8 mouse cellular contexts compared by ENCODE assay signal in the genomic region with DNA sequence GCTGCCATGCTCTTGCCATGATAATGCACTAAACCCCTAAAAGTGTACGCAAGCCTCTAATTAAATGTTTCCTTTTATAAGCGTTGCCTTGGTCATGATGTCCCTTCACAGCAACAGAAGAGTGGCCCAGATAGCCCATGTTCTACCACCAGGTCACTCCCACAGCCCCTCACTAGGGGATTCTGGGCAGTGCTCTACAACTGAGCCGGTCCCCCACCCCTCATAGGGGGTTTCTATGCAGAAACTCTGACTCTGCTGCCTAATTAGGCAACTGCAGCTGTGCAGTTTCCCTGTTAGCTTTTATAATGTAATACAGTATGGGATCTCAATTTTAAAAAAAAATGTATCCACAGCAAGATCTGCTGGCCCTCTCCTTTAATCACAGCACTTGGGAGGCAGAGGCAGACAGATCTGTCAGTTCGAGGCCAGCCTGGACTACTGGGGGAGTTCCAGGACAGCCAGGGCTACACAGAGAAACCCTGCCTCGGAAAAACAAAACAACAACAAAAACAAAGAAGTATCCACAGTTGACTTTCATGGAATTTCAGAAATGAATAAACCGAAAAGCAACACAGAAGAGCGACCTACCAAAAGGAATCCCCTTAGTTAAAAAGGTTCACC. TPM values are rescaled to one million over a fixed set of nuclear protein-coding genes. Genes with fewer than 3 reads are reported as not detected.
DNase-seq lines count a peak whose midpoint lies in the region; ATAC-seq and TF ChIP-seq lines count a peak whose summit lies in the region.

No protein-coding gene starts in this region.

- no peaks in the 10 kb centered on the region for H3K9me3 ChIP-seq in embryonic facial prominence, embryonic 15.5 days (replicated peaks)
- no peaks in the 10 kb centered on the region for H3K9me3 ChIP-seq in hindbrain, postnatal 0 days (ENCODE audit: low read length)
- H3K9me3 ChIP-seq in midbrain, postnatal 0 days (ENCODE audit: low read length): no peaks in the 10 kb centered on the region

- peak overlapping the region; percentile 84 for H3K4me3 ChIP-seq in left cerebral cortex, adult 2 months
- peak overlapping the region; percentile 78 for H3K4me3 ChIP-seq in embryonic facial prominence, embryonic 15.5 days (replicated peaks)
- H3K4me3 ChIP-seq in hindbrain, postnatal 0 days (ENCODE audit: low read length): peak overlapping the region; percentile 48
- H3K4me3 ChIP-seq in midbrain, postnatal 0 days (ENCODE audit: low read depth, low read length): peak overlapping the region; percentile 60

- intact Hi-C loops in left cerebral cortex, adult 2 months (cut with DNase I): loop anchor here (1.0 to 2.0 kb wide), 3 partner anchors 15 to 32 kb away; a partner anchor contains a TSS
- intact Hi-C loops in left cerebral cortex, postnatal 36 days (cut with DNase I): no loop called here

- H3K36me3 ChIP-seq in embryonic facial prominence, embryonic 15.5 days: peaks cover 22% of the 10 kb centered on the region
- H3K36me3 ChIP-seq in hindbrain, postnatal 0 days (ENCODE audit: insufficient read depth, low read length): peaks cover 5% of the 10 kb centered on the region
- peaks cover 10% of the 10 kb centered on the region; the same call in 1 of the 2 replicates for H3K36me3 ChIP-seq in midbrain, postnatal 0 days (ENCODE audit: insufficient read depth, low read length)

- no peak for TF ChIP-seq CTCF in left cerebral cortex, adult 2 months (IDR thresholded peaks at IDR 0.05)
- no peak for TF ChIP-seq CTCF in hindbrain, postnatal 0 days (IDR thresholded peaks at IDR 0.05; ENCODE audit: low read depth)
- TF ChIP-seq CTCF in midbrain, postnatal 0 days (IDR thresholded peaks at IDR 0.05): no peak

- peak overlapping the region; percentile 78 for H3K4me2 ChIP-seq in embryonic facial prominence, embryonic 15.5 days (replicated peaks)
- H3K4me2 ChIP-seq in hindbrain, postnatal 0 days (ENCODE audit: low read depth, low read length): peak overlapping the region; percentile 68
- H3K4me2 ChIP-seq in midbrain, postnatal 0 days (ENCODE audit: low read depth, low read length, poor library complexity, severe bottlenecking): peak overlapping the region; percentile 81

- H3K27me3 ChIP-seq in embryonic facial prominence, embryonic 15.5 days: no peaks in the 10 kb centered on the region
- no peaks in the 10 kb centered on the region for H3K27me3 ChIP-seq in hindbrain, postnatal 0 days (ENCODE audit: insufficient read depth, low read length)
- no peaks in the 10 kb centered on the region for H3K27me3 ChIP-seq in midbrain, postnatal 0 days (ENCODE audit: insufficient read depth, low read length)

- WGBS in embryonic facial prominence, embryonic 15.5 days: 28% methylated on average over 7 of the region's 7 CpGs
- 36% methylated on average over 7 of the region's 7 CpGs for WGBS in hindbrain, postnatal 0 days
- 35% methylated on average over 7 of the region's 7 CpGs for WGBS in midbrain, postnatal 0 days

- H3K9ac ChIP-seq in embryonic facial prominence, embryonic 15.5 days: peak overlapping the region; percentile 72
- H3K9ac ChIP-seq in hindbrain, postnatal 0 days (replicated peaks; ENCODE audit: low read length): peak overlapping the region; percentile 54
- H3K9ac ChIP-seq in midbrain, postnatal 0 days (replicated peaks; ENCODE audit: low read length, poor library complexity, severe bottlenecking): peak overlapping the region; percentile 75

- ATAC-seq in embryonic facial prominence, embryonic 15.5 days (ENCODE audit: insufficient number of reproducible peaks, low FRiP score, low TSS enrichment, low read depth): peak; percentile 18; the same call in 1 of the 2 replicates
- ATAC-seq in hindbrain, postnatal 0 days: peak; percentile 74
- ATAC-seq in midbrain, postnatal 0 days (ENCODE audit: low FRiP score): peak; percentile 45; the same call in 1 of the 2 replicates
- ATAC-seq in frontal cortex, adult (ENCODE audit: low TSS enrichment): no peak

- H3K4me1 ChIP-seq in embryonic facial prominence, embryonic 15.5 days: peaks cover 5% of the 10 kb centered on the region
- H3K4me1 ChIP-seq in hindbrain, postnatal 0 days (ENCODE audit: insufficient read depth, low read length): 0 out of 2 replicates have a peak, but pooled peaks cover 3% of the 10 kb centered on the region
- 0 out of 2 replicates have a peak, but pooled peaks cover 4% of the 10 kb centered on the region for H3K4me1 ChIP-seq in midbrain, postnatal 0 days (ENCODE audit: insufficient read depth, low read length)

- DNase-seq in left cerebral cortex, adult 2 months (ENCODE audit: extremely low spot score in 1 of 2, low spot score in 2 of 2): no peak
- no peak for DNase-seq in left cerebral cortex, postnatal 36 days (ENCODE audit: low spot score in 2 of 2)
- DNase-seq in hindbrain, postnatal 0 days (ENCODE audit: low spot score): no peak
- DNase-seq in midbrain, postnatal 0 days (ENCODE audit: low spot score): no peak
- no peak for DNase-seq in adrenal gland, adult 8-10 months
- DNase-seq in left cerebral cortex, adult 8-10 months (ENCODE audit: low spot score in 2 of 2): no peak

- peak overlapping the region; percentile 61; the same call in 1 of the 2 replicates for H3K27ac ChIP-seq in left cerebral cortex, adult 2 months
- no peak overlapping the region for H3K27ac ChIP-seq in embryonic facial prominence, embryonic 15.5 days (replicated peaks)
- 0 out of 2 replicates have a peak overlapping the region, but pooled peaks have one; percentile 42 for H3K27ac ChIP-seq in hindbrain, postnatal 0 days
- H3K27ac ChIP-seq in midbrain, postnatal 0 days (ENCODE audit: low read depth, low read length): no peak overlapping the region

RNA-seq across cellular contexts. Expression of a gene that starts 0.4 kb away (rescaled TPM):
- total RNA-seq in left cerebral cortex, adult 2 months (2021): 10 to 100 TPM; 12.8 to 18.3 TPM
- 10 to 100 TPM; 11.8 to 12.6 TPM for total RNA-seq in left cerebral cortex, postnatal 36 days (2021)
- 8.1 and 10.7 TPM in 2 replicates for polyA plus RNA-seq in embryonic facial prominence, embryonic 15.5 days (2015; fragmentation: Nextera tagmentation; extraction: Ambion mirVana)
- 5.4 and 6.9 TPM in 2 replicates for total RNA-seq in hindbrain, postnatal 0 days (2014; rRNA removed)
- 2.2 and 3.1 TPM in 2 replicates for polyA plus RNA-seq in hindbrain, postnatal 0 days (2015; fragmentation: Nextera tagmentation; extraction: Ambion mirVana)
- 7.4 and 11.1 TPM in 2 replicates for total RNA-seq in midbrain, postnatal 0 days (2014; rRNA removed)
- 2.2 and 2.7 TPM in 2 replicates for polyA plus RNA-seq in midbrain, postnatal 0 days (2015; fragmentation: Nextera tagmentation; extraction: Ambion mirVana)
- 1 to 10 TPM; 4.4 to 9.0 (median 5.8) TPM for total RNA-seq in adrenal gland, adult 8-10 months (2022)
- 10 to 100 TPM; 12.3 to 15.8 (median 13.6) TPM for total RNA-seq in left cerebral cortex, adult 8-10 months (2022)

RNA-seq across cellular contexts. Expression of a gene that starts 15.2 kb away (rescaled TPM):
- total RNA-seq in left cerebral cortex, adult 2 months (2021): 1 to 10 TPM; 8.7 to 9.2 TPM
- 1 to 10 TPM; 7.8 to 9.1 TPM for total RNA-seq in left cerebral cortex, postnatal 36 days (2021)
- polyA plus RNA-seq in embryonic facial prominence, embryonic 15.5 days (2015; fragmentation: Nextera tagmentation; extraction: Ambion mirVana): 4.9 and 5.5 TPM in 2 replicates
- 7.5 and 9.1 TPM in 2 replicates for total RNA-seq in hindbrain, postnatal 0 days (2014; rRNA removed)
- polyA plus RNA-seq in hindbrain, postnatal 0 days (2015; fragmentation: Nextera tagmentation; extraction: Ambion mirVana): 3.0 and 3.7 TPM in 2 replicates
- 5.5 and 7.4 TPM in 2 replicates for total RNA-seq in midbrain, postnatal 0 days (2014; rRNA removed)
- 3.4 and 3.7 TPM in 2 replicates for polyA plus RNA-seq in midbrain, postnatal 0 days (2015; fragmentation: Nextera tagmentation; extraction: Ambion mirVana)
- 1 to 10 TPM; 2.9 to 5.6 (median 4.1) TPM for total RNA-seq in adrenal gland, adult 8-10 months (2022)
- 1 to 10 TPM; 7.7 to 9.9 (median 9.0) TPM for total RNA-seq in left cerebral cortex, adult 8-10 months (2022)

RNA-seq across cellular contexts. Expression of a gene that starts 31.3 kb away (rescaled TPM):
- 10 to 100 TPM; 19.4 to 21.5 TPM for total RNA-seq in left cerebral cortex, adult 2 months (2021)
- 10 to 100 TPM; 21.9 to 23.9 TPM for total RNA-seq in left cerebral cortex, postnatal 36 days (2021)
- 41.6 and 45.6 TPM in 2 replicates for polyA plus RNA-seq in embryonic facial prominence, embryonic 15.5 days (2015; fragmentation: Nextera tagmentation; extraction: Ambion mirVana)
- total RNA-seq in hindbrain, postnatal 0 days (2014; rRNA removed): 20.1 and 23.5 TPM in 2 replicates
- polyA plus RNA-seq in hindbrain, postnatal 0 days (2015; fragmentation: Nextera tagmentation; extraction: Ambion mirVana): 26.1 and 31.6 TPM in 2 replicates
- 18.3 and 30.9 TPM in 2 replicates for total RNA-seq in midbrain, postnatal 0 days (2014; rRNA removed)
- 30.3 and 32.4 TPM in 2 replicates for polyA plus RNA-seq in midbrain, postnatal 0 days (2015; fragmentation: Nextera tagmentation; extraction: Ambion mirVana)
- 10 to 100 TPM in 3 of 4 experiments, 1 to 10 TPM in 1; 7.9 to 19.1 (median 13.4) TPM for total RNA-seq in adrenal gland, adult 8-10 months (2022)
- total RNA-seq in left cerebral cortex, adult 8-10 months (2022): 10 to 100 TPM; 19.0 to 24.4 (median 21.5) TPM

RNA-seq across cellular contexts. Expression of a gene that starts 32.4 kb away (rescaled TPM):
- total RNA-seq in left cerebral cortex, adult 2 months (2021): 10 to 100 TPM; 10.1 to 10.4 TPM
- total RNA-seq in left cerebral cortex, postnatal 36 days (2021): 10 to 100 TPM in 1 of 2 experiments, 1 to 10 TPM in 1; 8.6 to 10.8 TPM
- 4.3 and 5.3 TPM in 2 replicates for polyA plus RNA-seq in embryonic facial prominence, embryonic 15.5 days (2015; fragmentation: Nextera tagmentation; extraction: Ambion mirVana)
- 4.4 and 8.5 TPM in 2 replicates for total RNA-seq in hindbrain, postnatal 0 days (2014; rRNA removed)
- 2.0 and 2.1 TPM in 2 replicates for polyA plus RNA-seq in hindbrain, postnatal 0 days (2015; fragmentation: Nextera tagmentation; extraction: Ambion mirVana)
- total RNA-seq in midbrain, postnatal 0 days (2014; rRNA removed): 5.4 and 5.5 TPM in 2 replicates
- polyA plus RNA-seq in midbrain, postnatal 0 days (2015; fragmentation: Nextera tagmentation; extraction: Ambion mirVana): 2.5 TPM in 2 replicates
- 1 to 10 TPM; 4.0 to 4.8 (median 4.3) TPM for total RNA-seq in adrenal gland, adult 8-10 months (2022)
- 10 to 100 TPM in 3 of 4 experiments, 1 to 10 TPM in 1; 9.5 to 11.8 (median 10.5) TPM for total RNA-seq in left cerebral cortex, adult 8-10 months (2022)

RNA-seq across cellular contexts. Expression of a gene that starts 46.7 kb away (rescaled TPM):
- 10 to 100 TPM; 14.0 to 14.5 TPM for total RNA-seq in left cerebral cortex, adult 2 months (2021)
- total RNA-seq in left cerebral cortex, postnatal 36 days (2021): 10 to 100 TPM; 13.2 to 16.2 TPM
- polyA plus RNA-seq in embryonic facial prominence, embryonic 15.5 days (2015; fragmentation: Nextera tagmentation; extraction: Ambion mirVana): 13.7 and 14.5 TPM in 2 replicates
- total RNA-seq in hindbrain, postnatal 0 days (2014; rRNA removed): 9.6 and 12.0 TPM in 2 replicates
- 17.3 and 21.6 TPM in 2 replicates for polyA plus RNA-seq in hindbrain, postnatal 0 days (2015; fragmentation: Nextera tagmentation; extraction: Ambion mirVana)
- 13.3 and 25.0 TPM in 2 replicates for total RNA-seq in midbrain, postnatal 0 days (2014; rRNA removed)
- 17.4 and 22.9 TPM in 2 replicates for polyA plus RNA-seq in midbrain, postnatal 0 days (2015; fragmentation: Nextera tagmentation; extraction: Ambion mirVana)
- total RNA-seq in adrenal gland, adult 8-10 months (2022): 10 to 100 TPM in 1 of 4 experiments, 1 to 10 TPM in 3; 4.8 to 10.1 (median 7.0) TPM
- total RNA-seq in left cerebral cortex, adult 8-10 months (2022): 10 to 100 TPM; 14.2 to 16.4 (median 15.7) TPM

Comparison
In these comparisons a context has a peak if more than half of its experiments do, and no peak if none do; other contexts are left out.
1. H3K27ac ChIP-seq: peak in left cerebral cortex, adult 2 months (single experiment) and hindbrain, postnatal 0 days (single experiment); none in embryonic facial prominence, embryonic 15.5 days (single experiment) and midbrain, postnatal 0 days (single experiment).
2. Peak in every context shown above with its lines, with median percentiles within 50 percentile points of each other: H3K4me3 ChIP-seq, H3K4me2 ChIP-seq and H3K9ac ChIP-seq.